Mouse (Mus musculus): ENCODE measurements around the gene Ehmt2. TPM values are rescaled to one million over a fixed set of nuclear protein-coding genes. Genes with fewer than 3 reads are reported as not detected.
A peak's percentile ranks its signal among the peaks of the same experiment; 100 is the strongest.
"Not testable (repeated sequence)": the region's sequence is repeated elsewhere in the genome, so short reads cannot be mapped to it uniquely, and the experiment has no call there.

Gene Ehmt2
- polyA plus RNA-seq, 1 experiment: 356 TPM

GRCm38 (mm10) chr17:34950514-34951455 lies 52.5 kb downstream of the Ehmt2 start:
- peaks cover 15% of the 10 kb centered on the region for H3K36me3 ChIP-seq (replicated peaks; ENCODE audit: low read length)
- no peak for TF ChIP-seq FLI1 (IDR thresholded peaks at IDR 0.05; ENCODE audit: low read length)
- H3K9me3 ChIP-seq: no peaks in the 10 kb centered on the region
- peaks cover 19% of the 10 kb centered on the region for H3K4me1 ChIP-seq
- H3K27me3 ChIP-seq (replicated peaks): no peaks in the 10 kb centered on the region
- H3K4me3 ChIP-seq (replicated peaks): peak overlapping the region; percentile 97

DNA sequence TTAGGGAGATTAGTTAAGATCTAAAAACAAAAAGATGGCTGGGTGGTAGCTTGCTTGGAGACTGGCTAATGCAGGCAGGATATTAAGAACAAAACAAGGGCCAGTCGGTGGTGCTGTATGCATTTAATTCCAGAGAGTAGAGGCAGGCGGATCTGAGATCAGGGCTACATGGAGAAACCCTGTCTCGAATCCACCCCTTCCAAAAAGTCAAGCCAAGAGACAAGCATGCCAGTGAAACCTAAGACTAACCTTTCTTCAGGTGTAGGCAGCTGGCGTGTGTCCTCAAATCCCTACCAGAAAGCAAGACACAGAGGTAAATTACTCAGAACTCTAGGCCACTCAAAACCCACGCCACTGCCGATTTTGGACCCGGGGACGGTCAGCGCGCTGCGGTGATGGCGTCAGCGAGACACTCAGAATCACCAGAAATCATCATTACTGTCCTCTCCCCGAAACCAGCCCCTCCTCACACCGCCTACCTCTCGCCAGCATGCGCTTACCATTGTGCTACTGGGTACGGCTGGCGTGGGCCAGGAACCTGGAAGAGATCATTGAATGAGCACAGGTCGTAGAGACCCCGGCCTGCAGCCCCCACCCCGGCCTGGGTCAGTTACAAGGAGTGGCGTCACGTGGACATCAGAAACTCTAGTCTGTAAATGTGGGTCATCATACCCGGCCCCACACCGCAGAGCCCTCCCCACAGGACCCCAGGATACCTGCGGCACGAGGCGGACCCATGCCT lies 53.5 kb downstream of the Ehmt2 start:
- peaks cover under 1% of the 10 kb centered on the region for H3K27me3 ChIP-seq (replicated peaks)
- H3K9me3 ChIP-seq: no peaks in the 10 kb centered on the region
- H3K4me3 ChIP-seq (replicated peaks): peak overlapping the region; percentile 97
- H3K36me3 ChIP-seq (replicated peaks; ENCODE audit: low read length): peaks cover 15% of the 10 kb centered on the region
- no peak for TF ChIP-seq GATA1 (IDR thresholded peaks at IDR 0.05; ENCODE audit: borderline replicate concordance, low read length)
- TF ChIP-seq FLI1 (IDR thresholded peaks at IDR 0.05; ENCODE audit: low read length): no peak
- H3K4me1 ChIP-seq: peaks cover 19% of the 10 kb centered on the region

- H3K4me3 ChIP-seq (replicated peaks): peak overlapping the region; percentile 97
- TF ChIP-seq GATA1 (IDR thresholded peaks at IDR 0.05; ENCODE audit: borderline replicate concordance, low read length) (no peak), FLI1 (IDR thresholded peaks at IDR 0.05; ENCODE audit: low read length) (no peak)
- peaks cover 19% of the 10 kb centered on the region for H3K4me1 ChIP-seq
- peaks cover 15% of the 10 kb centered on the region for H3K36me3 ChIP-seq (replicated peaks; ENCODE audit: low read length)
- H3K27me3 ChIP-seq (replicated peaks): peaks cover 2% of the 10 kb centered on the region
- H3K9me3 ChIP-seq: 0 out of 2 replicates have a peak, but pooled peaks cover 2% of the 10 kb centered on the region
Measured at GRCm38 (mm10) chr17:34952378-34953040, 54.2 kb downstream of the Ehmt2 start.

DNA sequence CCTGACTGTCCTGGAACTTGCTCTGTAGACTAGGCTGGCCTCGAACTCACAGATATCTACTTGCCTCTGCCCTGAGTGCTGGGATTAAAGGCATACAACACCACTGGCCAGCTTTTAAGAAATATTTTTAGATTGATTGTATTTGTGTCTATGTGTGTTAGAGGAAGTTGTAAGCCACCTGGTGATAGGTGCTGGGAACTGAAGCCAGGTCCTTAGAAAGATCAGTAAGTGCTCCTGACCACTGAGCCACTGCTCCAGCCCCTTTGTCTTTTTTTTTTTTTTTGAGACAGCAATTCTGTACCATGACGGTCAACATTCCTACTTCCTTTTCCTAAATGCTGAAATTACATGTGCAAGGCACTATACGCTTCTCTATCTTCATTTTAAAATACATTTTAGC lies 55.0 kb downstream of the Ehmt2 start:
- Histone ChIP-seq H3K4me3 (replicated peaks) (no peak overlapping the region), H3K9me3 (0 out of 2 replicates have a peak, but pooled peaks cover 3% of the 10 kb centered on the region), H3K36me3 (replicated peaks; ENCODE audit: low read length) (peaks cover 15% of the 10 kb centered on the region), H3K27me3 (replicated peaks) (peaks cover 2% of the 10 kb centered on the region), H3K4me1 (peaks cover 19% of the 10 kb centered on the region)
- TF ChIP-seq GATA1 (IDR thresholded peaks at IDR 0.05; ENCODE audit: borderline replicate concordance, low read length) (no peak), FLI1 (IDR thresholded peaks at IDR 0.05; ENCODE audit: low read length) (no peak)

DNA sequence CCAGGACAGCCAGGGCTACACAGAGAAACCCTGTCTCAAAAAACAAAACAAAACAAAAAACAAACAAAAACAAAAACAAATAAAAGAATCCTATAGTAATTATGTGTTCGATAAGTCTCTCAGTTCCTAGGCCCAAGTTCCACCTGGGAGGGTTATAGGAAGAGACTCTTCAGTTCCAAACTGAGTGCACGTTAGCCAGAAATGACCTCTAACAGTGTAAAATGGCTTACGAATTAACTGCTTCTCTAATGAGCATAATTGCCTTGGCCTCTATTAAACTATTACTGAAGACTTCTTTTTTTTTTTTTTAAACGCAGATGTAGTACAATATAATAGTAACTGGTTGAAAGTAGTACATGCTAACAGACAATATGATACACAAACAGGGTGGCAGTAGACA lies 55.6 kb downstream of the Ehmt2 start:
- peaks cover 2% of the 10 kb centered on the region for H3K27me3 ChIP-seq (replicated peaks)
- no peak overlapping the region for H3K4me3 ChIP-seq (replicated peaks)
- H3K4me1 ChIP-seq: peaks cover 19% of the 10 kb centered on the region
- peaks cover 15% of the 10 kb centered on the region for H3K36me3 ChIP-seq (replicated peaks; ENCODE audit: low read length)
- 0 out of 2 replicates have a peak, but pooled peaks cover 3% of the 10 kb centered on the region for H3K9me3 ChIP-seq
- TF ChIP-seq GATA1 (IDR thresholded peaks at IDR 0.05; ENCODE audit: borderline replicate concordance, low read length) (no peak), FLI1 (IDR thresholded peaks at IDR 0.05; ENCODE audit: low read length) (no peak)

- Histone ChIP-seq H3K4me3 (replicated peaks) (no peak overlapping the region), H3K36me3 (replicated peaks; ENCODE audit: low read length) (peaks cover 11% of the 10 kb centered on the region), H3K9me3 (0 out of 2 replicates have a peak, but pooled peaks cover 3% of the 10 kb centered on the region), H3K4me1 (peaks cover 25% of the 10 kb centered on the region), H3K27me3 (replicated peaks) (peaks cover 8% of the 10 kb centered on the region)
- no peak for TF ChIP-seq GATA1 (IDR thresholded peaks at IDR 0.05; ENCODE audit: borderline replicate concordance, low read length)
- TF ChIP-seq FLI1 (IDR thresholded peaks at IDR 0.05; ENCODE audit: low read length): no peak
Measured at GRCm38 (mm10) chr17:34954831-34955230, 56.6 kb downstream of the Ehmt2 start.

DNA sequence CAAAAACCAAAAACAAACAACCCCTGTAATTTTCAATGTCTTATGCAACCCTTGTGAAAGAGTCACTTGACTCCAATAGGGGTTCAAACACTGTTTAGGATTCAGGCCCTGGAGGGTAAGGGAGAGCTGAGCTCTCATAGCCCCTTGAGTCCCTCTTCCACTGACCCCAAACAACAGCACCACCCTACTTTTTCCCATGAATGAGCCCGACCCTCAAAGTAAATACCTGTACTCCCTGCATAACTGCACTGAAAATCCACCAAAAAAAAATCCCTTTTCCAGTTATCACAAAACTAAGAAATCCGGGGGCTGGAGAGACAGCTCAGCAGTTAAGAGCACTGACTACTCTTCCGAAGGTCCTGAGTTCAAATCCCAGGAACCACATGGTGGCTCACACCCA lies 57.6 kb downstream of the Ehmt2 start:
- Histone ChIP-seq H3K4me1 (peaks cover 23% of the 10 kb centered on the region), H3K27me3 (replicated peaks) (peaks cover 16% of the 10 kb centered on the region), H3K36me3 (replicated peaks; ENCODE audit: low read length) (peaks cover under 1% of the 10 kb centered on the region), H3K4me3 (replicated peaks) (no peak overlapping the region), H3K9me3 (0 out of 2 replicates have a peak, but pooled peaks cover 3% of the 10 kb centered on the region)
- no peak for TF ChIP-seq GATA1 (IDR thresholded peaks at IDR 0.05; ENCODE audit: borderline replicate concordance, low read length)
- no peak for TF ChIP-seq FLI1 (IDR thresholded peaks at IDR 0.05; ENCODE audit: low read length)

- Histone ChIP-seq H3K27me3 (replicated peaks) (peaks cover 20% of the 10 kb centered on the region), H3K9me3 (0 out of 2 replicates have a peak, but pooled peaks cover 3% of the 10 kb centered on the region), H3K4me1 (peaks cover 18% of the 10 kb centered on the region), H3K36me3 (replicated peaks; ENCODE audit: low read length) (no peaks in the 10 kb centered on the region), H3K4me3 (replicated peaks) (no peak overlapping the region)
- TF ChIP-seq FLI1 (IDR thresholded peaks at IDR 0.05; ENCODE audit: low read length): no peak
- TF ChIP-seq GATA1 (IDR thresholded peaks at IDR 0.05; ENCODE audit: borderline replicate concordance, low read length): no peak
Measured at GRCm38 (mm10) chr17:34956340-34956739, 58.1 kb downstream of the Ehmt2 start.

- Histone ChIP-seq H3K4me1 (peaks cover 15% of the 10 kb centered on the region), H3K27me3 (replicated peaks) (peaks cover 27% of the 10 kb centered on the region)
- not testable (repeated sequence) for H3K36me3 ChIP-seq (replicated peaks; ENCODE audit: low read length); H3K9me3 ChIP-seq; H3K4me3 ChIP-seq (replicated peaks)
Measured at GRCm38 (mm10) chr17:34957291-34957690, 59.0 kb downstream of the Ehmt2 start.

DNA sequence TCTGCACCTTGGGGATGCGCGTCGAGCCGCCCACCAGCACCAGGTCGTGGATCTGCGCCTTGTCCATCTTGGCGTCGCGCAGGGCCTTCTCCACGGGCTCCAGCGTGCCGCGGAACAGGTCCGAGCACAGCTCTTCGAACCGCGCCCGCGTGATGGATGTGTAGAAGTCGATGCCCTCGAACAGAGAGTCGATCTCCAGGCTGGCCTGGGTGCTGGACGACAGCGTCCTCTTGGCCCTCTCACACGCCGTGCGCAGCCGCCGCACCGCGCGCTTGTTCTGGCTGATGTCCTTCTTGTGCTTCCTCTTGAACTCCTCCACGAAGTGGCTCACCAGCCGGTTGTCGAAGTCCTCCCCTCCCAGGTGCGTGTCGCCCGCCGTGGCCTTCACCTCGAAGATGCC lies 59.7 kb downstream of the Ehmt2 start:
- H3K27me3 ChIP-seq (replicated peaks): peaks cover 33% of the 10 kb centered on the region
- not testable (repeated sequence) for H3K36me3 ChIP-seq (replicated peaks; ENCODE audit: low read length); H3K9me3 ChIP-seq; H3K4me3 ChIP-seq (replicated peaks)
- peaks cover 15% of the 10 kb centered on the region for H3K4me1 ChIP-seq

DNA sequence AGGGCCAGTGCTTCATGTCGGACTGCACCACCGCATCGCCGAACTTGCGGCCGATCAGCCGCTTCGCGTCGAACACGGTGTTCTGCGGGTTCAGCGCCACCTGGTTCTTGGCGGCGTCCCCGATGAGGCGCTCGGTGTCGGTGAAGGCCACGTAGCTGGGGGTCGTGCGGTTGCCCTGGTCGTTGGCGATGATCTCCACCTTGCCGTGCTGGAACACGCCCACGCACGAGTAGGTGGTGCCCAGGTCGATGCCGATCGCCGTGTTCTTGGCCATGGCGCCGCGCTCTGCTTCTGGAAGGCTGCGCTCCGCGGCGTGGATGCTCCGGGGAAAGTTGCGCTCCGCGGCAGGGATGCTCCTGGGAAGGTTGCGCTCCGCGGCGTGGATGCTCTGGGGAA lies 60.5 kb downstream of the Ehmt2 start:
- peak overlapping the region; percentile 89 for H3K4me3 ChIP-seq (replicated peaks)
- H3K9me3 ChIP-seq; H3K36me3 ChIP-seq (replicated peaks; ENCODE audit: low read length): not testable (repeated sequence)
- peaks cover 39% of the 10 kb centered on the region for H3K27me3 ChIP-seq (replicated peaks)
- peaks cover 15% of the 10 kb centered on the region for H3K4me1 ChIP-seq

DNA sequence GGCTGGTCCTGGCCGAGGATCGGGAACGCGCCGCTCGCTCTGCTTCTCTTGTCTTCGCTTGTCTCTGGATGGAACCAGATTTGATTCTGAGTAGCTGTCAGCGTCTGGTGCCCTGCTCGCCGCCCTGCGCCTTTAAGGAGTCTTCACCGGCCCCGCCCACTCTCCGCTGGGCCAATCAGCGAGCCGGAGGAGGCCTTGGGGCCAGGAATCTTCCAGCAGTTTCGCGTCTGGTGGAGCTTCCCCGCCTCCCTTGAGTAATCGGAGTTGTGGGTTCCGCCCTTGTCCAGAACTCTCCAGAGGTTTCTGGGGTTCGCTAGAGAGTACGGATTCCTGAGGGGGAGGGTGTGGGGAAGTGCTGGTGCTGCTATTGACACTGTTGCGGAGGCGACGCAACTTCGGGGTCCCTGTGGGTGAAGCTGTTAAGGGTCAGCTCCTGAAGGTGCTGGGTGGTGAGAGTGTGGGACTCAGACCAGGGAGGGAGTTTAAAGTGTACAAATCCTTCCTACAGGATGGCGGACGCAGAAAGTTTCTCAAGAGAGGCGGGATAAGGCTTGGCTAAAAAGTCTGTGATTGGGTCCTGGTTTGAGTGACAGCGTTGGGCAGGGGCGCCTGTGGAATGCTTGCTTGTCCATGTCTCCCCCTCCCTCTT lies 61.0 kb downstream of the Ehmt2 start, which contains the start of gene Hspa1b:
Hspa1b (minus strand) TSS at position 109 of the 649 bp plus-strand sequence.
- H3K9me3 ChIP-seq; H3K36me3 ChIP-seq (replicated peaks; ENCODE audit: low read length): not testable (repeated sequence)
- H3K4me1 ChIP-seq: peaks cover 16% of the 10 kb centered on the region
- peaks cover 42% of the 10 kb centered on the region for H3K27me3 ChIP-seq (replicated peaks)
- peak within 1 kb of the TSS; percentile 92 for H3K4me3 ChIP-seq (replicated peaks)

All from megakaryocyte, embryonic 14.5 days (primary cell).